Mouse (Mus musculus): ENCODE data around the gene Polm.

Gene Polm

GRCm38 (mm10) chr11:5805711-5806110 lies 32.1 kb downstream of the Polm start:
- DNase-seq (ENCODE audit: low read depth in 2 of 2, low spot score in 2 of 2), result no peak

GRCm38 (mm10) chr11:5804174-5804573 lies 33.6 kb downstream of the Polm start:
- no peak for DNase-seq (ENCODE audit: low read depth in 2 of 2, low spot score in 2 of 2)

GRCm38 (mm10) chr11:5803551-5803981 lies 34.2 kb downstream of the Polm start, which contains the start of gene Pgam2:
Gene Pgam2, minus strand, starts transcription at chr11:5803733.
- no peak for DNase-seq (ENCODE audit: low read depth in 2 of 2, low spot score in 2 of 2)

DNA sequence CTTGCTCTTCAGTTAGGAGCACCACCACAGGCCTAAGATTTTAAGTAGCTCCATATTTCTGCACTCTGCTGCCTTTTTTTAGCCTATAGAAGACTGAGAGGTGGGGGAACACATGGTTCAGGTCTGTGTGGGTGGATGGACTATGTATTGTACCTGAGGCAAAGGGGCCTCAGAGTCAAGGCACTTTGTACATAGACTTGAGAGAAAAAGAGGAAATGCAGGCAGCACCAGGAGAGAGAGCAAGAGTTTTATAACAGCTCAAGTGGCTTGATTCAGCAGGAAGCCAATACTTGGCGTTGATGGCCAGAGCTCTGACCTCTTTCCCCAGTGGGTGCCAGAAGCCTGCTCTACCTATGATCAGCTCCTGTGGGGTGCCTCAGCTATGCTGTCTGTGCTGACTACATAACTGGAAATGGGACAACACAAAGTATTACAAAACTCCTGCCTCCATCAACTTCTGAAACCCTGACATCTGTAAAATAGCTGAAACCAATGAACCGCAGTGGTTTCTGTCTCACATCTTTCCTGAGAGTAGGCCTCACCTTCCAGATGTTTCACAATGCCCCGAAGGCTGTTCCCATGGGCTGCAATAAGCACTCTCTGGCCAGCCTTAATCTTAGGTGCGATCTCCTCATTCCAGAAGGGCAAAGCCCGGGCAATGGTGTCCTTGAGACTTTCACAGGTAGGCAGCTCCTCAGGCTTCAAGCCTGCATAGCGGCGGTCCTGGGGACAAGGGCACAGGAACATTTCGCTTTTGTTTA lies 35.2 kb downstream of the Polm start:
- DNase-seq (ENCODE audit: low read depth in 2 of 2, low spot score in 2 of 2), result no peak

GRCm38 (mm10) chr11:5802005-5802404 lies 35.8 kb downstream of the Polm start:
- no peak for DNase-seq (ENCODE audit: low read depth in 2 of 2, low spot score in 2 of 2)

DNA sequence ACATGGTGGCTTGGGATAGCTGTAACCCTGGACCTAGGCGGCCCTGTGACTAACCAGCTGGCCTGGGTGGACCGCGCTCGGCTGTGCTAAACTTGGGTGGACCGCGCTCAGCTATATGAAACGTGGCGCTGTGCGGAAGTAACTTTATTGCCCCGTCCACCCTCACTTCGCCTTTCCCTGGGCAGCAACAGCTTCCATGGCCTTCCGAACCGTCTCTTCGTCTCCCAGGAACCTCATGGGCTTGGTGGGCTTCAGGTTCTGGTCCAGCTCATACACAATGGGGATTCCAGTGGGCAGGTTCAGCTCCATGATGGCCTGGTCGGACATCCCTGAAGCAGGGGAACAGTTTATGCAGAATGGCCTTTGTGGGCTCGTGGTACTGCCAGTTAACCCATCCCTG lies 36.3 kb downstream of the Polm start:
- DNase-seq (ENCODE audit: low read depth in 2 of 2, low spot score in 2 of 2), result no peak

DNA sequence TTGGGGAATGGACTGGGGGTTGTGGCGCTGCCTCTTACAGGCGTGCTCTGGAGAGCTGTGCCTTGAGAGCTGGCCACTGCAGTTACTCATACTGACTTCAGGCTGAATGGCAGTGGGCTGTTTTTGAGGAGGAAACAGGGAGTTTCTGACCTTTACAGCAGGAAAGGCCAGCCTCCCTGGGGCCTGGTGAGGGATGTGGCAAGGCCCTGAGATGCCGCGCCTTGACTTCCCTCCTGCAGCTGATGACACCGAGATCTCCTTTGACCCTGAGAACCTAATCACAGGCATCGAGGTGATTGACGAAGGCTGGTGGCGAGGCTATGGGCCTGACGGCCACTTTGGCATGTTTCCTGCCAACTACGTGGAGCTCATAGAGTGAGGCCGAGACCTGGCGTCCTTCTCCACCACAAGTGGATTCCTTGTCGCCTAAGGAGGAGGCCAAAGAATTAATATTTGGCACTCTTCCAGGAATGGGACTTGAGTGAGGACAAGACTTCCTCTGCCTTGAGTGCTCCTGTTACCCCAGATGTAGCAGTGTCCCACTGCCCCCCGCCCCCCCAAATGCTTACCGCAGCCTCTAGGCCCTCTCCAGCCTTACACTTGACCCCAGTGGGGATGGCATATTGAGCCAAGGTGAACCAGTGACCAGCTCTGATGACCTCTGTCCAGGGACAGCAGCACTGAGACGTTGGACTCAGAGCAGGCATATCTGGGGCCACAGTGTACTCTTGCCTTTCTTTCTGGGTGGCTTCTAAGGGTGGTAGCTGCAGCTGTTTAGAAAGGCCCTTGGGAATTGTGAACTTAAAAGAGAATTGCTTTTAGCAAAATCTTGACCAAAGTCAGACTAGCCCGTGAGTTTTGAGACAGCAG lies 38.0 kb downstream of the Polm start:
- DNase-seq (ENCODE audit: low read depth in 2 of 2, low spot score in 2 of 2), result no peak

DNA sequence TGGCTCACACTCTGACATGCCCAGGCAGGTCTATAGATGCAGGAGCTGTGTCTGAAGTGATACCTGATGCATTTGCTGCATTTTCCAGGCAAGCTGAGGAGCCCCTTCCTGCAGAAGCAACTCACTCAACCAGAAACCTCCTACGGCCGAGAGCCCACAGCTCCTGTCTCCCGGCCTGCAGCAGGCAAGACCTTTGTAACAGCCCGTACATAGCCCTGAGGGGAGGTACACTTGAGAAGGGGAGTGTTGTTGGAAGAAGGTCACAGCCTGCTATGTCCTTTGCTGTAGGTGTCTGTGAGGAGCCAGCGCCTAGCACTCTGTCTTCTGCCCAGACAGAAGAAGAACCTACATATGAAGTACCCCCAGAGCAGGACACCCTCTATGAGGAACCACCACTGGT lies 39.9 kb downstream of the Polm start:
- no peak for DNase-seq (ENCODE audit: low read depth in 2 of 2, low spot score in 2 of 2)

DNA sequence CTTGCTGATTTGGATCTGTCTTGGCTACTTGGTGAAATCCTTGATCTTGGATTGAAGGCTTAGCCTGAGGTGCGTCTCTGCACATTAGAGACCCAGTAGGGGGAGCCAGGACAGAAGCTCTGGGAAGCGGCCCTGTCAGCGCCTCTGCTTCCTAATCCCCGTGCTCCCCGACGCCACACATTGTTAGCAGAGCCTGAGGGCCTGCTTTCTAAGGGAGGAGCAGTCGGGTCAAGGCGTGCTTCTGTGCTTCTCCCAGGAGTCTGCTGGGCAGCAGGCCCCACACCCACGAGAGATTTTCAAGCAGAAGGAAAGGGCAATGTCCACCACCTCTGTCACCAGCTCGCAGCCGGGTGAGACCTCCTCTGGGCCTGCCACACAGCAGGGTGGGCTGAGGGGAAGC lies 40.4 kb downstream of the Polm start:
- no peak for DNase-seq (ENCODE audit: low read depth in 2 of 2, low spot score in 2 of 2)

DNA sequence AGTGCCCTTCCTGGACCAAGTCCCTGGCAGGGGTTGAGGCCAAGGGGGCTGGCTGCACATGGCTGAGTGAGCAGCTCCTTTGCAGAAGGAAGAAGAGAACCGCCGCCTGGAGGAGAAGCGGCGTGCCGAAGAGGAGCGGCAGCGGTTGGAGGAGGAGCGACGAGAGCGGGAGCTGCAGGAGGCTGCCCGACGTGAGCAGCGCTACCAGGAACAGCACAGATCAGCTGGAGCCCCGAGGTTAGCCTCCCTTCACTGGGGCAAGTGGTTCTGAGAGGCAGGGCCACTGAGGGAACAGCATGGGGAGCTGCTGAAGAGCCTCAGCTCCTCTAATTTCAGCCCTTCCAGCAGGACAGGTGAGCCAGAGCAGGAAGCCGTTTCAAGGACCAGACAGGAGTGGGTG lies 40.9 kb downstream of the Polm start:
- no peak for DNase-seq (ENCODE audit: low read depth in 2 of 2, low spot score in 2 of 2)

DNA sequence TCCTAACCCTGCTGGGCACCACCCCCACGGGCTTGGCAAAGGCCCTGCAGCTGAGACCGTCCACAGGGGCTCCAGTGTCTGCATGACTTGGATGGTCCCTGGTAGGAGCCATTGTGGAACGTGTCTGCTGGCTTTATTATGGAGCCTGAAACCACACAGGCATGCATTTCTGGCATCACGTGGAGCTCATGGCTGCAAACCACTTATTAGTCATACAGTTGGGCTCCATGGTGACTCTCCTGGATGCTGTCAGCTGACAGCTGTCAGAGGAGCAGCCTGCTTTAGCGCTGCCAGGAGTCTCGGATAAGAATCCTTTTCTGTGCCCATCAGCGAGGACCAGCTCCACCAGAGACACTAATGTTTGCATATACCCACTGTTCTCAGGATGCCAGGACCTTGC lies 42.1 kb downstream of the Polm start:
- DNase-seq (ENCODE audit: low read depth in 2 of 2, low spot score in 2 of 2), result no peak

GRCm38 (mm10) chr11:5795290-5795689 lies 42.5 kb downstream of the Polm start:
- no peak for DNase-seq (ENCODE audit: low read depth in 2 of 2, low spot score in 2 of 2)

GRCm38 (mm10) chr11:5790431-5790830 lies 47.4 kb downstream of the Polm start:
- DNase-seq (ENCODE audit: low read depth in 2 of 2, low spot score in 2 of 2), result no peak

DNA sequence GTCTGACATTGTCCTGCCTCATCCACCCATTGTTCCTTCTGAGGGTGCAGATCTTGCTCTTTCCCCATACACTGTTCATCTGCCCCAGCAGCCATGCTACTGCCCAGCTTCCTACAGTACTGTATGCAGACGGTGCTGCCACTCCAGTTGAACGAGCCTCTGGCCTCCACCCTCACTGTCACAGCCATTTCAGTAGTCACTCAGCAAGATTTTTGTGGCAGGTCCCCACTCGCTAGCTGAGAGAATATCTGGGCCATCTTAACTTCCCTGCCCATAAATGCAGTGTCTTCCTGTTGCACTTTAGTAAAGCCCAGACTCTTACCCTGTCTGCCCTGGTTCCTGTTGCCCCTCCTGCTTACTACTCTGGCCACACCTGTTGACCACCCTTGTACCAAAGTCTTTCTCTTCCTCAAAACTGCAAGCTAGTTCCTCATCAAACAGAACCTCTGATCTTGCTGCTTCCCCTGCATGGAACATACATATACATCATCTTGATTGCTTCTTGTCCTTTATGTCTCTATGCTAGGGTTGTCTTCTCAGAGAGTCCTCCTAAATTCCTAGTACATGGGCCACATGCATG lies 48.0 kb downstream of the Polm start:
- DNase-seq (ENCODE audit: low read depth in 2 of 2, low spot score in 2 of 2), result no peak

DNA sequence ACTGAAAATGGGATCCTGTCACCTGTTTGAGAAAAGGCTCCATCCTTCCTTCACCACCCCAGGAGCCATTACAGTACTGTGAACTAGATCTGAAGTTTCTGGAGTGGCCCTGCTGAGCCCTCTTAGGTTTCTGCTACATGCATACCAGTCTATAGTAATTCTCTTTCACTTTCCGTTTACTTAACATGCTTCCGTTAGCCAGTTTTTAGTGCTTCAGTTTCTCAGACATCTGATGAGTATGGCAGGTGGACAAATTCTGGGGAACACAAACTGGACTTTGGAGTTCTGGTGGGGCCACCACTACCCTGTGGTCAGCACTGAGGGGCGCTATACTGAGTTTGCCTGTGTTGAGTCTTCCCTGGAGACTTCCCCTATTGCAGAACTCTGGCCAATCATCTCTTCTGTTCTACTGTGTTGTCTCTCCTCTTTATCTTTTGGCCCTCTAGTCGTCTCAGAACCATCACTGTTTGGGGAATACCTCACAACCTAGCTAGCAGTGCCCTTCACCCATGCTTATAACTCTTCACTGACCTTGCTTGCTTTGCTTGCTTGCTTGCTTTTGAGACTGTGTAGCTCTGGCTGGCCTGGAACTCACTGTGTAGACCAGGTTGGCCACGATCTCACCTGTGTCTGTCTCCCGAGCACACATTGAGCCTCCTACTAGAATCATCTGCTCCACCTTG lies 48.6 kb downstream of the Polm start:
- no peak for DNase-seq (ENCODE audit: low read depth in 2 of 2, low spot score in 2 of 2)

GRCm38 (mm10) chr11:5788056-5789014 lies 49.5 kb downstream of the Polm start, which contains the start of gene Dbnl:
Gene Dbnl, plus strand, starts transcription at chr11:5788488.
- peak; percentile 97 for DNase-seq (ENCODE audit: low read depth in 2 of 2, low spot score in 2 of 2)

GRCm38 (mm10) chr11:5787671-5788055 lies 50.2 kb downstream of the Polm start:
- no peak for DNase-seq (ENCODE audit: low read depth in 2 of 2, low spot score in 2 of 2)

GRCm38 (mm10) chr11:5785732-5786131 lies 52.1 kb downstream of the Polm start:
- DNase-seq (ENCODE audit: low read depth in 2 of 2, low spot score in 2 of 2), result no peak

DNA sequence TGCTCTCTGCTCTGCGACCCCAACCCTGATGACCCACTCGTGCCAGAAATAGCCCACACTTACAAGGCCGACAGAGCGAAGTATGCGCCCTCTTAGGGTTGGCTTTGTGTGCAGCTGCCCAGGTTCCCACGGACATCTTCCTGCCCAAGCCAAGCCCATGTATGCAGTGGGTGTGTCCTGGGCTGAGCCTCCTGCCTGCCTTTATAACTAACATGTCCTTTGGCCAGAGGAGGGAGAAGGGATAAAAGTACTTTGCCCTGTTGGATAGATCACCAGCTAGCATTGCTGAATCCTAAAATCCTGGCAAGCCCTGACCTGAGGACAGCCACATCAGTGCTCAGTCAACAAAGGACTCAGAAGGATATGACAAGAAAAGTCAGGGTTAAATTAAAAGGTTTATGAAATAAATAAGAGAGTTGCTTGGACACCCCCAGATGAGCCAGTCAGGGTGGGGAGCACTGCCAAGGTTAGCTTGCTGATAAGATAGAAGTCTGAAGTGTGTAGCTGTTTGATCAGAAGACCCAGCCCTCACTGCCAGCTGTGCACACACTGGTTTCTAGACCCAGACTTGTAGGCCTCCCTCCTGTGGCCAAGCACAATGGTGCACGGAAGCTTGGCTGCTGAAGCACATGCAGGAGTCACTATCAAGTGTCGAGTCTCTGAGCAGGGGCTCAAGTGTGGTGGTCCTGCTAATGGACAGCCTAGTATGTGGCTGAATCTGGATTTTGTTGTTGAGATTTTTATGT lies 55.4 kb downstream of the Polm start:
- no peak for DNase-seq (ENCODE audit: low read depth in 2 of 2, low spot score in 2 of 2)
